Mouse (Mus musculus): Measurements from ENCODE around the gene Tmem126b. TPM values are rescaled to one million over a fixed set of nuclear protein-coding genes. Genes with fewer than 3 reads are reported as not detected.

Tmem126b gene
- polyA plus RNA-seq, 1 experiment from 2014 or later = 61.1 TPM

- peaks cover 49% of the 10 kb centered on the region for H3K79me2 ChIP-seq (ENCODE audit: inconsistent target)
- WGBS (ENCODE audit: missing documents) = under 1% methylated on average over 114 of the region's 123 CpGs
- H3K27ac ChIP-seq = peak overlapping the region; percentile 33
- H3K4me3 ChIP-seq (ENCODE audit: inconsistent target) = peak overlapping the region; percentile 68
- peaks cover 17% of the 10 kb centered on the region; the same call in 1 of the 2 replicates for H3K36me3 ChIP-seq (ENCODE audit: inconsistent target)
These were observed 32.4 kb downstream of the Tmem126b start for GRCm38 (mm10) chr7:90443101-90444091.

DNA sequence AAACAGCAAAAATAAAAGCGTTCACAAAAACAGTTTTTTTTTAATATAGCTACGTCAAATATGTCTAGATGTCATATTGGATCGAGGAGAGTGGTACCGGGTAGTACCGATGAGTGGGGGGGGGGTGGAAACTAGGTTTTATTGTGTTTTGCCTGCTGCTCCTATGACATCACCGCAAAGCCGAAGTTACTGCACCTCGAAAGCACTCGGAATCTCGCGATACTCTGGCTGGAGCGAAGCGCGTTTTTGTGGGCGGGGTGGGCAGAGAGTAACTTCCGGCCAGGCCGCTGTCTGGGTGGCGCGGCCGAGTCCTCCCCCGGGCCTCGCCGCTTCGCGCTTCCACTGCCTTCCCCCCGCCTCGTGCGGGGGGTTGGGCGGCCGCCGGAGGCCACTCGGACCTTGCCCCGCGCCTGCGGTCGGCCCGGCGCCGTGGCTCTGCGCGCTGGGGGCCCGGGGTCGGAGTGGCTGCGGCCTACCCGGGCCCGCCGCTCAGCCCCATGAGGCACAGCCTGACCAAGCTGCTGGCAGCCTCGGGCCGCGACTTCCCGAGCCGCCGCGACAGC, 33.2 kb downstream of the Tmem126b start, which contains the start of gene Crebzf:
TSS of gene Crebzf (plus strand) at position 212 of the 563 bp plus-strand sequence.
- Histone ChIP-seq H3K4me3 (ENCODE audit: inconsistent target) (peak within 1 kb of the TSS; percentile 68), H3K79me2 (ENCODE audit: inconsistent target) (peaks cover 41% of the 10 kb centered on the region), H3K36me3 (ENCODE audit: inconsistent target) (peaks cover 9% of the 10 kb centered on the region; the same call in 1 of the 2 replicates), H3K27ac (peak within 1 kb of the TSS; percentile 45)
- 0% methylated on average over 52 of the region's 54 CpGs for WGBS (ENCODE audit: missing documents)

- Histone ChIP-seq H3K79me2 (ENCODE audit: inconsistent target) (peaks cover 36% of the 10 kb centered on the region), H3K4me3 (ENCODE audit: inconsistent target) (peak overlapping the region; percentile 40), H3K36me3 (ENCODE audit: inconsistent target) (0 out of 2 replicates have a peak, but pooled peaks cover 5% of the 10 kb centered on the region), H3K27ac (peak overlapping the region; percentile 45)
- 3% methylated on average over 4 of the region's 4 CpGs for WGBS (ENCODE audit: missing documents)
These were observed 33.7 kb downstream of the Tmem126b start for GRCm38 (mm10) chr7:90442070-90442469.

GRCm38 (mm10) chr7:90440044-90440443, 35.8 kb downstream of the Tmem126b start:
- Histone ChIP-seq H3K27ac (no peak overlapping the region), H3K36me3 (ENCODE audit: inconsistent target) (no peaks in the 10 kb centered on the region), H3K79me2 (ENCODE audit: inconsistent target) (peaks cover 16% of the 10 kb centered on the region), H3K4me3 (ENCODE audit: inconsistent target) (no peak overlapping the region)
- WGBS (ENCODE audit: missing documents) = 98% methylated on average over 4 of the region's 4 CpGs

DNA sequence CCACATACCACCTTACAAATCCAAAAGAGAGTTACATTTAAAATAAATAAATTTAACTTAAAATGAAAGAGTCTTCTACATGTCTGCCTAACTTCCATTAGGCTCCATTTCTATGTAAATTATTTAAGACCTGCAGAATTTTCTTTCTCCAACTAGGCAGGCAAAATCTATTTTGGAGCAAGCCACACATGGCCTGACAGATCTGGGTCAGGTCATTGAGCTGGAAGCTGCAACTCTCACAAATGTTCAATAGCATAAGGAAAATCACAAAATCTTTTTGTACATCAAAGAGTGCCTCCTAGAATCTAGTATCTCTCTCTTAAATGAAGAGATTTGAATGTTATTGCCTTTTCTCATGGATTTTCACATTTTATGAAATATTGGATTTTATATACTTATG, 43.6 kb downstream of the Tmem126b start:
- no peaks in the 10 kb centered on the region for H3K79me2 ChIP-seq (ENCODE audit: inconsistent target)
- no peak overlapping the region for H3K4me3 ChIP-seq (ENCODE audit: inconsistent target)
- no peaks in the 10 kb centered on the region for H3K36me3 ChIP-seq (ENCODE audit: inconsistent target)
- no peak overlapping the region for H3K27ac ChIP-seq

GRCm38 (mm10) chr7:90427006-90427405, 48.8 kb downstream of the Tmem126b start:
- H3K79me2 ChIP-seq (ENCODE audit: inconsistent target) = no peaks in the 10 kb centered on the region
- H3K36me3 ChIP-seq (ENCODE audit: inconsistent target) = no peaks in the 10 kb centered on the region
- 80% methylated on average over 9 of the region's 9 CpGs for WGBS (ENCODE audit: missing documents)
- H3K4me3 ChIP-seq (ENCODE audit: inconsistent target) = peak overlapping the region; percentile 15; the same call in 1 of the 2 replicates
- H3K27ac ChIP-seq = no peak overlapping the region

GRCm38 (mm10) chr7:90426020-90427001, 49.5 kb downstream of the Tmem126b start, which contains the start of gene Ccdc89:
Ccdc89 (plus strand) TSS chr7:90426577.
- no peaks in the 10 kb centered on the region for H3K79me2 ChIP-seq (ENCODE audit: inconsistent target)
- H3K36me3 ChIP-seq (ENCODE audit: inconsistent target) = no peaks in the 10 kb centered on the region
- no peak within 1 kb of the TSS for H3K27ac ChIP-seq
- WGBS (ENCODE audit: missing documents) = 24% methylated on average over 29 of the region's 29 CpGs
- H3K4me3 ChIP-seq (ENCODE audit: inconsistent target) = peak within 1 kb of the TSS; percentile 15

Other genes with a start within 250 kb of the Tmem126b start
- not detected in 3 replicates for gene Ccdc83, start 210.2 kb downstream of the Tmem126b start, polyA plus RNA-seq (2018)
- gene Sytl2, start 173.7 kb downstream of the Tmem126b start, polyA plus RNA-seq (2018) = 0.11 TPM in 1 of 3 replicates, not detected in the others
- 0.20 to 0.35 TPM in 2 of 3 replicates, not detected in the other for gene Ccdc89, start 49.4 kb downstream of the Tmem126b start, polyA plus RNA-seq (2018)
- gene Crebzf, start 33.3 kb downstream of the Tmem126b start, polyA plus RNA-seq (2018) = 19.9 to 39.0 TPM (median 38.2 TPM) in 3 replicates
- gene Tmem126a, start 18.8 kb downstream of the Tmem126b start, polyA plus RNA-seq (2018) = 51.6 to 90.6 TPM (median 59.9 TPM) in 3 replicates
- gene Dlg2, start 671 bp upstream of the Tmem126b start, polyA plus RNA-seq (2018) = 0.13 to 0.41 TPM (median 0.18 TPM) in 3 replicates

All from macrophage (primary cell).